Mouse (Mus musculus) brain, embryonic 14.5 days (tissue): ENCODE results near the gene Ppp1r10.

Experiments
- CTCF ChIP-seq: fragments of 200-500 bp; IDR thresholded peaks from 2 replicates; pipeline ENCODE4 v1.5.1; 2012; ENCODE audit warnings: inconsistent platforms, mild to moderate bottlenecking, moderate library complexity, borderline replicate concordance; ENCODE audit not compliant: insufficient read depth, insufficient read length; ENCODE audit errors: extremely low read depth
- POLR2A ChIP-seq: fragments of 200-500 bp; IDR thresholded peaks from 2 replicates; pipeline ENCODE4 v1.6.1; 2012; ENCODE audit warnings: mild to moderate bottlenecking, inconsistent platforms, borderline replicate concordance; ENCODE audit not compliant: poor library complexity, insufficient read depth, insufficient read length, severe bottlenecking; ENCODE audit errors: extremely low read depth

- TF ChIP-seq POLR2A: no peak
- TF ChIP-seq CTCF: no peak
Observed at GRCm38 (mm10) chr17:35927471-35927870, 11.2 kb downstream of the Ppp1r10 start.
